Mouse (Mus musculus): ENCODE measurements at regions not wholly inside any gene's neighbourhood (a gene's known extent, or its start where the extent isn't known, plus 50 kb on each side); places are given as distances from the start of the nearest gene placed in this dataset.

GRCm38 (mm10) chr4:37445268-37445667 lies 493.7 kb upstream of the Lingo2 start:
- no peak for ATAC-seq (replicated peaks; ENCODE audit: poor library complexity, severe bottlenecking)

GRCm38 (mm10) chr4:37412755-37413154 lies 461.2 kb upstream of the Lingo2 start:
- peak; percentile 99 for ATAC-seq (replicated peaks; ENCODE audit: poor library complexity, severe bottlenecking)

GRCm38 (mm10) chr4:37388118-37388517 lies 436.6 kb upstream of the Lingo2 start:
- no peak for ATAC-seq (replicated peaks; ENCODE audit: poor library complexity, severe bottlenecking)

GRCm38 (mm10) chr4:37386882-37387281 lies 435.3 kb upstream of the Lingo2 start:
- ATAC-seq (replicated peaks; ENCODE audit: poor library complexity, severe bottlenecking), result no peak; the same call in 1 of the 2 replicates

- ATAC-seq (replicated peaks; ENCODE audit: poor library complexity, severe bottlenecking), result peak; percentile 78
Measured at GRCm38 (mm10) chr4:37364209-37364608, 412.7 kb upstream of the Lingo2 start.

GRCm38 (mm10) chr4:37361254-37361653 lies 409.7 kb upstream of the Lingo2 start:
- ATAC-seq (replicated peaks; ENCODE audit: poor library complexity, severe bottlenecking), result no peak

- ATAC-seq (replicated peaks; ENCODE audit: poor library complexity, severe bottlenecking), result no peak
Measured at GRCm38 (mm10) chr4:37338376-37338775, 386.8 kb upstream of the Lingo2 start.
